Mouse (Mus musculus): ENCODE measurements at regions not wholly inside any gene's neighbourhood (a gene's known extent, or its start where the extent isn't known, plus 50 kb on each side); places are given as distances from the start of the nearest gene placed in this dataset.

- Histone ChIP-seq H3K4me3 (replicated peaks) (peak overlapping the region; percentile 56), H3K27me3 (ENCODE audit: control insufficient read depth) (peaks cover 5% of the 10 kb centered on the region), H3K4me1 (ENCODE audit: control insufficient read depth) (peaks cover 76% of the 10 kb centered on the region), H3K9me3 (ENCODE audit: control insufficient read depth, low read length) (no peaks in the 10 kb centered on the region), H3K36me3 (ENCODE audit: control insufficient read depth) (peaks cover 11% of the 10 kb centered on the region)
- peak; percentile 85 for TF ChIP-seq TAL1 (IDR thresholded peaks at IDR 0.05; ENCODE audit: low read length)
- TF ChIP-seq GATA1 (IDR thresholded peaks at IDR 0.05; ENCODE audit: low read length): peak; percentile 88
Measured at GRCm38 (mm10) chr14:31970851-31971250, 57.9 kb upstream of the Galnt15 start.

GRCm38 (mm10) chr14:31973702-31974101, 55.1 kb upstream of the Galnt15 start:
- Histone ChIP-seq H3K27me3 (ENCODE audit: control insufficient read depth) (peaks cover 4% of the 10 kb centered on the region; the same call in 1 of the 2 replicates), H3K4me1 (ENCODE audit: control insufficient read depth) (peaks cover 93% of the 10 kb centered on the region), H3K4me3 (replicated peaks) (peak overlapping the region; percentile 79), H3K36me3 (ENCODE audit: control insufficient read depth) (peaks cover 37% of the 10 kb centered on the region), H3K9me3 (ENCODE audit: control insufficient read depth, low read length) (no peaks in the 10 kb centered on the region; the same call in 1 of the 2 replicates)
- TF ChIP-seq GATA1 (IDR thresholded peaks at IDR 0.05; ENCODE audit: low read length) (no peak; the same call in 1 of the 2 replicates), TAL1 (IDR thresholded peaks at IDR 0.05; ENCODE audit: low read length) (no peak)

GRCm38 (mm10) chr14:31978196-31978595, 50.6 kb upstream of the Galnt15 start:
- no peak for TF ChIP-seq TAL1 (IDR thresholded peaks at IDR 0.05; ENCODE audit: low read length)
- TF ChIP-seq GATA1 (IDR thresholded peaks at IDR 0.05; ENCODE audit: low read length): no peak
- H3K36me3 ChIP-seq (ENCODE audit: control insufficient read depth): peaks cover 38% of the 10 kb centered on the region
- H3K4me3 ChIP-seq (replicated peaks): no peak overlapping the region
- H3K27me3 ChIP-seq (ENCODE audit: control insufficient read depth): peaks cover 36% of the 10 kb centered on the region
- H3K4me1 ChIP-seq (ENCODE audit: control insufficient read depth): peaks cover 54% of the 10 kb centered on the region
- no peaks in the 10 kb centered on the region; the same call in 1 of the 2 replicates for H3K9me3 ChIP-seq (ENCODE audit: control insufficient read depth, low read length)

- peaks cover 39% of the 10 kb centered on the region for H3K27me3 ChIP-seq (ENCODE audit: control insufficient read depth)
- no peak overlapping the region for H3K4me3 ChIP-seq (replicated peaks)
- H3K36me3 ChIP-seq (ENCODE audit: control insufficient read depth): peaks cover 38% of the 10 kb centered on the region
- TF ChIP-seq GATA1 (IDR thresholded peaks at IDR 0.05; ENCODE audit: low read length) (no peak), TAL1 (IDR thresholded peaks at IDR 0.05; ENCODE audit: low read length) (no peak)
- no peaks in the 10 kb centered on the region; the same call in 1 of the 2 replicates for H3K9me3 ChIP-seq (ENCODE audit: control insufficient read depth, low read length)
- peaks cover 51% of the 10 kb centered on the region for H3K4me1 ChIP-seq (ENCODE audit: control insufficient read depth)
Measured at GRCm38 (mm10) chr14:31978690-31979089, 50.1 kb upstream of the Galnt15 start.

All from erythroblast, embryonic 14.5 days (primary cell).